Mouse (Mus musculus) intestine, postnatal 0 days (tissue): ENCODE measurements around the gene Bola3. TPM values are rescaled to one million over a fixed set of nuclear protein-coding genes. Genes with fewer than 3 reads are reported as not detected.

ENCODE experiments used
- ATAC-seq: fragments of 200-750 bp; cut with Nextera tagmentation; 2 replicates; pipeline ENCODE4 v1.8.0; 2017; ENCODE audit warnings: mild to moderate bottlenecking, moderate TSS enrichment, moderate library complexity
- H3K27ac ChIP-seq: fragments of 300-500 bp; sonication (generic); 2 replicates; pipeline ENCODE4 v1.5.1; 2014; ENCODE audit warnings: mild to moderate bottlenecking, low read depth, low read length, moderate library complexity
- H3K27me3 ChIP-seq: fragments of 300-500 bp; sonication (generic); replicated peaks from 2 replicates; pipeline ENCODE4 v1.6.1; 2014; ENCODE audit warnings: low read length, mixed read lengths; ENCODE audit not compliant: control insufficient read depth, insufficient read depth
- H3K36me3 ChIP-seq: fragments of 300-500 bp; sonication (generic); 2 replicates; pipeline ENCODE4 v1.6.1; 2014; ENCODE audit warnings: mild to moderate bottlenecking, moderate library complexity; ENCODE audit not compliant: control insufficient read depth, insufficient read depth
- H3K4me1 ChIP-seq: fragments of 300-500 bp; sonication (generic); replicated peaks from 2 replicates; pipeline ENCODE4 v1.6.1; 2014; ENCODE audit warnings: antibody characterized with exemption, low read length, mixed read lengths; ENCODE audit not compliant: control insufficient read depth, insufficient read depth
- H3K4me2 ChIP-seq: fragments of 300-500 bp; sonication (generic); replicated peaks from 2 replicates; pipeline ENCODE4 v1.6.1; 2014; ENCODE audit warnings: low read depth, mild to moderate bottlenecking, moderate library complexity
- H3K4me3 ChIP-seq: fragments of 300-500 bp; sonication (generic); 2 replicates; pipeline ENCODE4 v1.5.1; 2014; ENCODE audit warnings: low read depth, low read length
- H3K9ac ChIP-seq: fragments of 300-500 bp; sonication (generic); 2 replicates; pipeline ENCODE4 v1.6.1; 2014; ENCODE audit warnings: mild to moderate bottlenecking, low read depth, low read length
- H3K9me3 ChIP-seq: fragments of 300-500 bp; sonication (generic); 2 replicates; pipeline ENCODE4 v1.6.1; 2016; ENCODE audit warnings: mixed run types; ENCODE audit not compliant: control insufficient read depth
- CTCF ChIP-seq: sonication (generic); IDR thresholded peaks from 2 replicates; pipeline ENCODE4 v1.5.1; 2016; ENCODE audit warnings: low read depth, mild to moderate bottlenecking, control low read depth, antibody characterized with exemption, moderate library complexity
- WGBS: fragments of 180-500 bp; shearing (Covaris S2); extraction: QIAGEN DNeasy Blood & Tissue Kit; methylation state at CpG from one replicate; pipeline ENCODE4 v1.1.7; 2014; 5-methylcytosine and 5-hydroxymethylcytosine counted together
- polyA plus RNA-seq: library from polyadenylated mRNA; unstranded; fragments of >200 nt; fragmentation: Nextera tagmentation; extraction: Ambion mirVana; gene quantifications from 2 replicates; pipeline ENCODE4 v1.2.1, GENCODE M21; 2015

The Bola3 gene
- polyA plus RNA-seq, 1 experiment from 2014 or later, result 184 TPM

DNA sequence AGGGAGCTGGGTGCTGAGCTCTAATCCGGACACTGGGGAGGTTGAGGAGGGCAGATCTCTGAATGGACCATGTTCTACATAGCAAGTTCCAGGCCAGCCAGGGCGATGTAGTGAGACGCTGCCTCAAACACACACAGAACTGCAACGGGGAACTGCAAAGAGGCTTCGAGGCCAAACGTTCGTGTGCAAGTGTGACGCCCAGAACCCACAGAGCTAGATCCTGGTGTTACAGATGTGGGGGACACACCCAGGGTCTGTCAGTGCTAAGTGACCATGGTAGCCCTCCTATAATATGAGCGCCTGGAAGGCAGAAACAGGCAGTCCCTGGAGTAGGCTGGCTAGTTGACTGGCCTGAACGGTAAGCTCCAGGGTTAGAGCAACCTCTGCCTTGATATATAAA lies 8.5 kb downstream of the Bola3 start:
- no peak for ATAC-seq
- Histone ChIP-seq H3K4me1 (no peaks in the 10 kb centered on the region), H3K9ac (no peak overlapping the region), H3K4me3 (no peak overlapping the region), H3K4me2 (no peak overlapping the region), H3K27ac (no peak overlapping the region), H3K36me3 (peaks cover 51% of the 10 kb centered on the region), H3K9me3 (no peaks in the 10 kb centered on the region), H3K27me3 (no peaks in the 10 kb centered on the region)
- no peak for TF ChIP-seq CTCF
- 89% methylated on average over 10 of the region's 10 CpGs for WGBS

DNA sequence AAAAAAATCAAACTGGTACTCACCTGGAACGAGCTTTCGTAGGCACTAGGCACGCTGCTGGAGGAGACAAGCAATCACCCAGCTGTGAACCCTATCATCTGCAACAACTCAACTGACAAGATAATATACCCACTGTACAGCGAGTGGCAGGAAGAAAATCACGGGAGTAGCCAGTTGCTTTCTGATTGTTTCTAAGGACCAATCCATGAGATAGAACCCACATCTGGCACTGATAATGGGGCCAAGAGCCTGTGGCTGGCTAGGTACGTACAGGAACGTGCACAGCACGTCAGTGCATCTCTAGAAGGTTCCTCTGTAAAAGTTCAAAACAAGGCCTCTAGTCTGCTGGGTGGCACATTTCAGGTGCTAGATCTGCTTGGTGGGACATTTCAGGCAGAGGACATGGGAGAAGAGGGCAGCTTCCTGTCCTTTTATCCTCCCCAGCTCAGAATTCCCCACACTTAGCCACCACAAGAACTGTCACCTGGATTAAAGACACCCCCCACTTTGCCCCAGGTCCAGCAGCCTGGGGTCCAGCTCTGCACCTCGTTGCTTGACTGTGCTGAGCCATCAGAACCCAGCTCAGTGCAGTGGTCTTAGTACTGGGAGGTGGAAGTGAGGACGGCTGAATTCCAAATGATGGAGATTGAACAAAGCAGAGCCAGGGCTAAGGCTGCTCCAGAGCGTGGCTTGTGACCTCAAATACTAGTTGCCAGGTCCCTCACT lies 12.7 kb downstream of the Bola3 start:
- no peak overlapping the region for H3K4me2 ChIP-seq
- no peak for TF ChIP-seq CTCF

DNA sequence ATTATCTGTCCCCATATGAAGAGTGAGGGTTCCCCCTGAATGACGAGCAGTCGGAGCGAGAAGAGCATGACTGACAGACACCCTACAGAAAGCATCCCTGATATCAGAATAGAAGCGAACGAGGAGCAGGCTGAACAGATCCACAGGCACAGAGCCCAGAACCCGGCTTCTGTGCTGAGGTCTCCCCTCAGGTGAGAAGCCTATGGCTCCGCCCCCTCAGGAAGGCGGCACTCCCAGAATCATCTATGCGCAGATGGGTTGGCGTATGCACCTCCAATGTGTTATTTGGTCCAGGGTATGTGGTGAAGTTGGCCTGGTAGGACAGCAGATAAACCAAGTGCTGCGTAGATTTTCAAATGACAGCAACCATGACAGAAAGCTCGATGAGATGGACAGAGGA lies 14.1 kb downstream of the Bola3 start:
- H3K4me2 ChIP-seq, result no peak overlapping the region
- peaks cover 55% of the 10 kb centered on the region for H3K36me3 ChIP-seq
- ATAC-seq, result no peak
- TF ChIP-seq CTCF, result no peak
- H3K4me3 ChIP-seq, result no peak overlapping the region
- no peaks in the 10 kb centered on the region for H3K4me1 ChIP-seq
- H3K9me3 ChIP-seq, result no peaks in the 10 kb centered on the region
- no peaks in the 10 kb centered on the region for H3K27me3 ChIP-seq
- H3K9ac ChIP-seq, result no peak overlapping the region
- 88% methylated on average over 12 of the region's 12 CpGs for WGBS
- no peak overlapping the region for H3K27ac ChIP-seq

More for the DNA sequence above, 12.7 kb downstream of the Bola3 start:
- Histone ChIP-seq H3K27ac (no peak overlapping the region), H3K9ac (no peak overlapping the region), H3K4me3 (no peak overlapping the region), H3K27me3 (no peaks in the 10 kb centered on the region), H3K9me3 (no peaks in the 10 kb centered on the region), H3K4me1 (no peaks in the 10 kb centered on the region), H3K36me3 (peaks cover 49% of the 10 kb centered on the region)
- ATAC-seq, result no peak
- WGBS, result 83% methylated on average over 11 of the region's 11 CpGs

DNA sequence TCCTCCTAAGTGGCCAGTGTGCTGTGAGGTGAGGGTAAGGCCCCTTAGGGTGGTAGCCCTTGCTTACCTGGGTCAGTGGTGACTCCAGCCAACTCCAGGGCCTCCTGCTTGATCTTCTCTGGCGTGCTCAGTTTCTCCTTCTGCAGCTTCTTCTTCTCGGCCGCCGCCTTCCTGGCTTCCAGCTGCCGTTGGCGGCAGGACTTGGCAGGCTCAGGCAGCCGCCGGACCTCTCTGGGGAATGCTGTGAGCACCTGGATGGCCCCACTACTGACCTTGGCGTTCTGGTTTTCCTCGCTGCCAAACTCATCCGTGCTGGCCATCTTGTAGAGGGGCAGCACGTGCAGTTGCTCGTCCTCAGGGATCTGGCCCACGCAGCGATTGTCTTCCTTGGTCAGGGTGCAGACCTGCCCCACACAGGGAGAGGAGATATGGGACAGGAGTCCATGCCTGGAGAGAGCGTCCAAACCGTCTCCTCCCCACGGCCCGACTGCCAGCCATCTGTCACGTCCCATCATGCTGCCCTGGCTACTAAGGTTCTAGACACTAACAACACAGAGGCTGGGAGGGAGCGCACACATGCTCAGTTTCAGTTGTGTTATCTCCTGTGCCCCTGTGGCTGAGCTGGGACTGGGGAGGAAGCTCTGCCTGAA lies 21.5 kb downstream of the Bola3 start:
- no peak overlapping the region for H3K9ac ChIP-seq
- no peaks in the 10 kb centered on the region for H3K4me1 ChIP-seq
- ATAC-seq, result no peak
- 83% methylated on average over 21 of the region's 21 CpGs for whole genome bisulfite sequencing
- no peak overlapping the region for H3K4me2 ChIP-seq
- H3K27ac ChIP-seq, result no peak overlapping the region
- no peaks in the 10 kb centered on the region for H3K27me3 ChIP-seq
- no peak for TF ChIP-seq CTCF
- H3K9me3 ChIP-seq, result no peaks in the 10 kb centered on the region
- H3K4me3 ChIP-seq, result no peak overlapping the region
- peaks cover 96% of the 10 kb centered on the region for H3K36me3 ChIP-seq

DNA sequence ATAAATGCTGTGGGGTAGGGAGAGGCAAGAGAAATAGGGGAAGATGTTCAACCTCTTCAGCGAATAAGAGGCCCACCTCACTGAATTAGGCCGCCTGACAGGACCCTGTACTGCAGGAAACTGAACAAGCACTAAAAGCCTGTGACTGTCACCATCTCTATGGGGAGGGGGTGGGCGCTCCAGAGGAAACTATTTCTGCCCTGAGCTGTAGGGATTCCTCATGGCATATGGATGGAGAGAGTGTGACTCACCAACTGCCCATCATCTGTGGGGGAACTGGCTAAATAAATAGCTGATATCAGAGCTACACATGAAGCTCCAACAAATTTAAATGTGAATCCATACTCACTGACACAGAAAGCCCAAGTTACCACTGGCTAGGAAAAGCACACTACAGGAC lies 22.4 kb downstream of the Bola3 start:
- no peaks in the 10 kb centered on the region for H3K4me1 ChIP-seq
- WGBS, result 86% methylated on average over 3 of the region's 3 CpGs
- no peaks in the 10 kb centered on the region for H3K27me3 ChIP-seq
- no peak overlapping the region for H3K4me3 ChIP-seq
- no peak overlapping the region for H3K9ac ChIP-seq
- peaks cover 98% of the 10 kb centered on the region for H3K36me3 ChIP-seq
- no peaks in the 10 kb centered on the region for H3K9me3 ChIP-seq
- H3K27ac ChIP-seq, result no peak overlapping the region
- no peak overlapping the region for H3K4me2 ChIP-seq
- no peak for ATAC-seq
- no peak for TF ChIP-seq CTCF

DNA sequence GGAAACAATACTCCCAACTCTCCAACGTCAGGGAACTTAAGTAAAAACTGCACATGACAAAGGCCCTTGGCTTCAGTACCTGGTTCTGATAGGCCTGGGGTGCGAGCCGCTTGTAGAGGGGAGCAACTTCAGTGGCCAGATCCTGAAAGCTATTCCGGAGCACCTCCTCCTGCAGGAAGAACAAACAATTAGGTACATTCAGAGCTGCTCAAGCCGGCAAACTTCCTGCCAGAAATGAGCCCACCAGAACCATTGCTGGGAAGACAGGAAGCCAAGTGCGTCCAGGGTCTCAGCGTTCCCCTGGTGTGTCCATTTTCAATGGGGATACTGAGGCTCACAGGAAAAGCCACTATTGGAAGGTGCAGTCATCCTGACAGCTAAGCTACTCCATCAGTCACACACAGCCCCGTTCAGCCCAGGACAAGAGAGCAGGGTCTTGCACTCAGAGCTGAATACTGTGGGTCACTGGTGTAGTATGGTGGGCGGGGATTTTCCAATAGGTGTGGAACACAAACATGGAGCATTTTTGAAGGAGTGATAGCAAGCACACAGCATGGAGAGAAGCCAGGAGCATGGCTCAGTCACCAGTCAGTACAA lies 24.9 kb downstream of the Bola3 start:
- TF ChIP-seq CTCF, result no peak
- Histone ChIP-seq H3K9me3 (no peaks in the 10 kb centered on the region), H3K9ac (no peak overlapping the region), H3K27me3 (no peaks in the 10 kb centered on the region), H3K4me3 (no peak overlapping the region), H3K36me3 (peaks cover 98% of the 10 kb centered on the region), H3K4me2 (no peak overlapping the region), H3K4me1 (no peaks in the 10 kb centered on the region), H3K27ac (no peak overlapping the region)
- WGBS, result 82% methylated on average over 9 of the region's 9 CpGs
- ATAC-seq, result no peak
